Mouse (Mus musculus) ES-Bruce4 (cell line): ENCODE data around the gene Ckmt2.

Experiments used
- CTCF ChIP-seq: IDR thresholded peaks from one replicate; pipeline ENCODE4 v1.8.1; 2011; ENCODE audit warnings: low read depth, low read length
- EP300 ChIP-seq: IDR thresholded peaks from 2 replicates; pipeline ENCODE4 v1.6.1; 2011; ENCODE audit warnings: low read depth, low read length; ENCODE audit not compliant: insufficient read depth
- POLR2A ChIP-seq: IDR thresholded peaks from one replicate; pipeline ENCODE4 v1.8.1; 2011; ENCODE audit warnings: low read length; ENCODE audit not compliant: insufficient read depth

DNA sequence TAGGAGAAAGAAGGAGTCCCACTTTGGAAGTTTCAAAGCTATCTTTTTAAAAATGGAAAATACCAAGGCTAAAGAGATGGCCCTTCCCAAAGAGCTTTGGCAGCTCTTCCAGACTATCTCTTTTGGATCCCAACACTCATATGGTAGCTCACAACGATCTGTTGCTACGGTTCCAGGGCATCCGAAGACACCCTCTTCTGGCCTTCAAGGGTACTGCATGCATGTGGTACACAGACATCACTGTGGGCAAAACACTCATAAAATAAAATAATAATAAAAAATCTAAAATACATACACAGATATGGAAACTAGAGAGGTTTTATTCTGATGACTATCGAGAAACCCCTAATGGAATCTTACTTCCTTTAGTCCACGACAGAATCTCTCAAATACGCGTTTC lies 17.9 kb downstream of the Ckmt2 start:
- peak; percentile 45 for TF ChIP-seq CTCF
- TF ChIP-seq POLR2A, result no peak
- no peak for TF ChIP-seq EP300
